Mouse (Mus musculus): ENCODE results near the gene Ogfod2. TPM values are rescaled to one million over a fixed set of nuclear protein-coding genes. Genes with fewer than 3 reads are reported as not detected.

The Ogfod2 gene
- polyA plus RNA-seq (2015; fragmentation: Nextera tagmentation; extraction: Ambion mirVana): 19.0 and 21.0 TPM in 2 replicates

- H3K27me3 ChIP-seq (ENCODE audit: control insufficient read depth, insufficient read depth, low read length): no peaks in the 10 kb centered on the region
- H3K9me3 ChIP-seq (ENCODE audit: control insufficient read depth, low read length): no peaks in the 10 kb centered on the region
- H3K27ac ChIP-seq (replicated peaks): peak within 1 kb of the TSS; percentile 89
- ATAC-seq (ENCODE audit: low FRiP score, low TSS enrichment) (peak; percentile 97), DNase-seq (ENCODE audit: low spot score) (peak; percentile 99)
- H3K4me1 ChIP-seq (replicated peaks; ENCODE audit: control insufficient read depth, insufficient read depth): peaks cover 6% of the 10 kb centered on the region; the same call in 1 of the 2 replicates
- peak within 1 kb of the TSS; percentile 91 for H3K4me2 ChIP-seq (replicated peaks; ENCODE audit: low read depth)
- WGBS: 0% methylated on average over 66 of the region's 66 CpGs
- no peaks in the 10 kb centered on the region for H3K36me3 ChIP-seq (ENCODE audit: control insufficient read depth, insufficient read depth, low read length)
- H3K9ac ChIP-seq (ENCODE audit: low read length): peak within 1 kb of the TSS; percentile 77
- no peak for TF ChIP-seq EP300 (optimal IDR thresholded peaks at IDR 0.05)
- peak; percentile 73 for TF ChIP-seq CTCF (IDR thresholded peaks at IDR 0.05; ENCODE audit: low read depth)
- H3K4me3 ChIP-seq (ENCODE audit: low read depth, low read length): peak within 1 kb of the TSS; percentile 87
Observed at GRCm38 (mm10) chr5:124111742-124112497, at the start of gene Ogfod2. TSS of gene Ogfod2 (plus strand) at chr5:124112297.

GRCm38 (mm10) chr5:124069657-124070056 is 42.4 kb upstream of the Ogfod2 start:
- Histone ChIP-seq H3K4me2 (replicated peaks; ENCODE audit: low read depth) (no peak overlapping the region), H3K27ac (replicated peaks) (peak overlapping the region; percentile 61), H3K4me3 (ENCODE audit: low read depth, low read length) (no peak overlapping the region), H3K9me3 (ENCODE audit: control insufficient read depth, low read length) (no peaks in the 10 kb centered on the region), H3K4me1 (replicated peaks; ENCODE audit: control insufficient read depth, insufficient read depth) (no peaks in the 10 kb centered on the region), H3K27me3 (ENCODE audit: control insufficient read depth, insufficient read depth, low read length) (no peaks in the 10 kb centered on the region), H3K36me3 (ENCODE audit: control insufficient read depth, insufficient read depth, low read length) (no peaks in the 10 kb centered on the region), H3K9ac (ENCODE audit: low read length) (no peak overlapping the region)
- peak; percentile 58; the same call in 1 of the 2 replicates for ATAC-seq (ENCODE audit: low FRiP score, low TSS enrichment)
- TF ChIP-seq EP300 (optimal IDR thresholded peaks at IDR 0.05) (no peak), CTCF (IDR thresholded peaks at IDR 0.05; ENCODE audit: low read depth) (no peak)
- 63% methylated on average over 3 of the region's 3 CpGs for WGBS
- no peak for DNase-seq (ENCODE audit: low spot score)

GRCm38 (mm10) chr5:124073682-124074081 is 38.4 kb upstream of the Ogfod2 start:
- no peaks in the 10 kb centered on the region for H3K9me3 ChIP-seq (ENCODE audit: control insufficient read depth, low read length)
- H3K36me3 ChIP-seq (ENCODE audit: control insufficient read depth, insufficient read depth, low read length): no peaks in the 10 kb centered on the region
- no peaks in the 10 kb centered on the region for H3K4me1 ChIP-seq (replicated peaks; ENCODE audit: control insufficient read depth, insufficient read depth)
- no peak overlapping the region for H3K4me3 ChIP-seq (ENCODE audit: low read depth, low read length)
- no peak overlapping the region for H3K27ac ChIP-seq (replicated peaks)
- 59% methylated on average over 9 of the region's 9 CpGs for WGBS
- no peak for DNase-seq (ENCODE audit: low spot score)
- TF ChIP-seq CTCF (IDR thresholded peaks at IDR 0.05; ENCODE audit: low read depth): no peak
- TF ChIP-seq EP300 (optimal IDR thresholded peaks at IDR 0.05): no peak
- no peak overlapping the region for H3K4me2 ChIP-seq (replicated peaks; ENCODE audit: low read depth)
- no peak for ATAC-seq (ENCODE audit: low FRiP score, low TSS enrichment)
- no peak overlapping the region for H3K9ac ChIP-seq (ENCODE audit: low read length)
- H3K27me3 ChIP-seq (ENCODE audit: control insufficient read depth, insufficient read depth, low read length): no peaks in the 10 kb centered on the region

- DNase-seq (ENCODE audit: low spot score): peak; percentile 21
- H3K27ac ChIP-seq (replicated peaks): peak overlapping the region; percentile 35; the same call in 1 of the 2 replicates
- no peak overlapping the region for H3K4me2 ChIP-seq (replicated peaks; ENCODE audit: low read depth)
- no peaks in the 10 kb centered on the region for H3K36me3 ChIP-seq (ENCODE audit: control insufficient read depth, insufficient read depth, low read length)
- 24% methylated on average over 10 of the region's 10 CpGs for WGBS
- no peak overlapping the region for H3K9ac ChIP-seq (ENCODE audit: low read length)
- no peaks in the 10 kb centered on the region for H3K9me3 ChIP-seq (ENCODE audit: control insufficient read depth, low read length)
- ATAC-seq (ENCODE audit: low FRiP score, low TSS enrichment): no peak
- TF ChIP-seq CTCF (IDR thresholded peaks at IDR 0.05; ENCODE audit: low read depth) (no peak), EP300 (optimal IDR thresholded peaks at IDR 0.05) (no peak)
- no peaks in the 10 kb centered on the region for H3K27me3 ChIP-seq (ENCODE audit: control insufficient read depth, insufficient read depth, low read length)
- H3K4me3 ChIP-seq (ENCODE audit: low read depth, low read length): no peak overlapping the region
- peaks cover 4% of the 10 kb centered on the region; the same call in 1 of the 2 replicates for H3K4me1 ChIP-seq (replicated peaks; ENCODE audit: control insufficient read depth, insufficient read depth)
Observed at GRCm38 (mm10) chr5:124074845-124075307, 37.2 kb upstream of the Ogfod2 start.

GRCm38 (mm10) chr5:124075716-124076115 is 36.4 kb upstream of the Ogfod2 start:
- DNase-seq (ENCODE audit: low spot score) (peak; percentile 52), ATAC-seq (ENCODE audit: low FRiP score, low TSS enrichment) (0 out of 2 replicates have a peak, but pooled peaks have one; percentile 22)
- no peaks in the 10 kb centered on the region for H3K27me3 ChIP-seq (ENCODE audit: control insufficient read depth, insufficient read depth, low read length)
- H3K4me2 ChIP-seq (replicated peaks; ENCODE audit: low read depth): no peak overlapping the region
- H3K9me3 ChIP-seq (ENCODE audit: control insufficient read depth, low read length): no peaks in the 10 kb centered on the region
- 58% methylated on average over 9 of the region's 9 CpGs for WGBS
- H3K9ac ChIP-seq (ENCODE audit: low read length): no peak overlapping the region
- H3K36me3 ChIP-seq (ENCODE audit: control insufficient read depth, insufficient read depth, low read length): no peaks in the 10 kb centered on the region
- TF ChIP-seq EP300 (optimal IDR thresholded peaks at IDR 0.05) (no peak), CTCF (IDR thresholded peaks at IDR 0.05; ENCODE audit: low read depth) (no peak)
- H3K4me3 ChIP-seq (ENCODE audit: low read depth, low read length): no peak overlapping the region
- peak overlapping the region; percentile 78 for H3K27ac ChIP-seq (replicated peaks)
- H3K4me1 ChIP-seq (replicated peaks; ENCODE audit: control insufficient read depth, insufficient read depth): peaks cover 4% of the 10 kb centered on the region; the same call in 1 of the 2 replicates

GRCm38 (mm10) chr5:124076559-124076958 is 35.5 kb upstream of the Ogfod2 start:
- Histone ChIP-seq H3K4me2 (replicated peaks; ENCODE audit: low read depth) (no peak overlapping the region), H3K27ac (replicated peaks) (peak overlapping the region; percentile 81), H3K9ac (ENCODE audit: low read length) (no peak overlapping the region), H3K27me3 (ENCODE audit: control insufficient read depth, insufficient read depth, low read length) (no peaks in the 10 kb centered on the region), H3K4me1 (replicated peaks; ENCODE audit: control insufficient read depth, insufficient read depth) (peaks cover 4% of the 10 kb centered on the region; the same call in 1 of the 2 replicates), H3K36me3 (ENCODE audit: control insufficient read depth, insufficient read depth, low read length) (no peaks in the 10 kb centered on the region), H3K4me3 (ENCODE audit: low read depth, low read length) (no peak overlapping the region), H3K9me3 (ENCODE audit: control insufficient read depth, low read length) (no peaks in the 10 kb centered on the region)
- 53% methylated on average over 9 of the region's 9 CpGs for WGBS
- TF ChIP-seq EP300 (optimal IDR thresholded peaks at IDR 0.05) (no peak), CTCF (IDR thresholded peaks at IDR 0.05; ENCODE audit: low read depth) (0 out of 2 replicates have a peak, but pooled peaks have one; percentile 2)
- DNase-seq (ENCODE audit: low spot score) (peak; percentile 81), ATAC-seq (ENCODE audit: low FRiP score, low TSS enrichment) (peak; percentile 86)

Data from stomach, postnatal 0 days (tissue).